Mouse (Mus musculus) lung, adult 2 months (tissue): ENCODE measurements around the gene Gfra1. TPM values are rescaled to one million over a fixed set of nuclear protein-coding genes. Genes with fewer than 3 reads are reported as not detected.

Experiments used
- DNase-seq: peaks from one replicate; pipeline ENCODE4 v3.0.0; 2022
- H3K4me1 ChIP-seq: fragments of 200-500 bp; 2 replicates; pipeline ENCODE4 v1.6.1; 2011; ENCODE audit warnings: low read length; ENCODE audit not compliant: control insufficient read depth, insufficient read depth
- H3K4me3 ChIP-seq: fragments of 200-500 bp; replicated peaks from 2 replicates; pipeline ENCODE3; 2011; ENCODE audit warnings: low read depth, mild to moderate bottlenecking, control low read depth, low read length; ENCODE audit errors: extremely low read depth
- CTCF ChIP-seq: fragments of 200-500 bp; IDR thresholded peaks from 2 replicates; pipeline ENCODE4 v1.5.1; 2011; ENCODE audit warnings: mild to moderate bottlenecking, low read length, control low read depth; ENCODE audit not compliant: insufficient read depth
- POLR2A ChIP-seq: fragments of 200-500 bp; IDR thresholded peaks from 2 replicates; pipeline ENCODE4 v1.6.1; 2011; ENCODE audit warnings: low read depth, mild to moderate bottlenecking, control low read depth, low read length, borderline replicate concordance; ENCODE audit errors: extremely low read depth
- WGBS: fragments of 180-500 bp; shearing (Covaris S2); methylation state at CpG from one replicate; pipeline ENCODE4 v1.1.7; 2018; 5-methylcytosine and 5-hydroxymethylcytosine counted together
- polyA plus RNA-seq: library from polyadenylated mRNA; depleted of rRNA; stranded (reverse); fragments of >200 nt; gene quantifications from 2 replicates; pipeline ENCODE4 v1.2.3, GENCODE M21; 2012

Gene Gfra1
- polyA plus RNA-seq, 1 experiment, result 7.8 TPM

DNA sequence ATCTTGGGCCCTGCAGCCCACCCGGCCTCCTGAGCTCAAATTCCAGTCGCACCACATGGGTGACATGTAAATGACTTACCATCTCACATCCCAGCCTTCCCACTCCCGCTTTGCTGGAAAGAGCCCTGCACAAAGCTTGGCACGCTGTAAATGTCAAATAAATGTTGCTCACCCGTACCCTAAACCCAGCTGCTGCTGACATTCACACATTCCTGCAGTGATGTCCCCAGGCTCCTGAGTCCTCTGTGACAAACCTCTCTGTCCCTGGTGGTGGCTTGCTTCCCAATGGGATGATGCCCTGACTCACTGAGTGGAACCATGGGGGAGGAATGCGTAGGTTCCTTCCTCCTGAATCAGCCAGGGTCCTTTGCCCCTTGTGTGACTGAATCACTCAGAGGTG is 167.6 kb downstream of the Gfra1 start:
- H3K4me3 ChIP-seq, result no peak overlapping the region
- WGBS, result 82% methylated on average over 6 of the region's 6 CpGs
- H3K4me1 ChIP-seq, result no peaks in the 10 kb centered on the region
- DNase-seq, result no peak
- TF ChIP-seq CTCF, result no peak
- TF ChIP-seq POLR2A, result no peak

DNA sequence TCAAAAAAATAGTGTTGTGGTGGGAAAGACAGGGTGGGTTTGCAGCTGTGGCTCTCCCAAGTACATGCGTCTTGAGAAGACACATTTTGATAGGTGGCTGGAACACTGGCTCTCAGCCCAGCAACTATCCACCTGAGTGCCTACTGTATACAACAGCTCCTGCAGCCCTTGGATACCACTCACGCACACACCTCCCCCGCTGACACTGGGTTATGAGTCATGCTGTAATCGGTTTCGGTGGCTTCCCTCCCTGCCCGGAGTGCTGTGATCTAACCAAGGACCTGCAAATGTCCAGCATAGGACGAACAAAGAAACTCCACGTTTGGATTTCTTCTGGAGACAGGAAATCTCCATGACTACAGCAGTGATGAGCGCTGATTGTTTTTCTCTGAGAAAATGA is 180.4 kb downstream of the Gfra1 start:
- TF ChIP-seq CTCF, result no peak
- no peak for TF ChIP-seq POLR2A
- H3K4me1 ChIP-seq, result no peaks in the 10 kb centered on the region
- DNase-seq, result no peak
- WGBS, result 60% methylated on average over 9 of the region's 9 CpGs
- no peak overlapping the region for H3K4me3 ChIP-seq

GRCm38 (mm10) chr19:58271815-58272214 is 183.9 kb downstream of the Gfra1 start:
- DNase-seq, result no peak
- WGBS, result 84% methylated on average over 8 of the region's 8 CpGs

GRCm38 (mm10) chr19:58270778-58271177 is 184.9 kb downstream of the Gfra1 start:
- Histone ChIP-seq H3K4me1 (no peaks in the 10 kb centered on the region), H3K4me3 (no peak overlapping the region)
- DNase-seq, result no peak
- TF ChIP-seq POLR2A (no peak), CTCF (no peak)
- 80% methylated on average over 5 of the region's 5 CpGs for WGBS

More at GRCm38 (mm10) chr19:58271815-58272214, 183.9 kb downstream of the Gfra1 start:
- Histone ChIP-seq H3K4me1 (no peaks in the 10 kb centered on the region), H3K4me3 (no peak overlapping the region)
- TF ChIP-seq POLR2A, result no peak
- no peak for TF ChIP-seq CTCF

GRCm38 (mm10) chr19:58268476-58268875 is 187.2 kb downstream of the Gfra1 start:
- DNase-seq, result no peak
- H3K4me1 ChIP-seq, result no peaks in the 10 kb centered on the region
- H3K4me3 ChIP-seq, result no peak overlapping the region
- TF ChIP-seq CTCF (no peak), POLR2A (no peak)
- 75% methylated on average over 4 of the region's 4 CpGs for WGBS

- Histone ChIP-seq H3K4me3 (no peak overlapping the region), H3K4me1 (no peaks in the 10 kb centered on the region)
- no peak for TF ChIP-seq POLR2A
- TF ChIP-seq CTCF, result no peak
- 29% methylated on average over 7 of the region's 7 CpGs for WGBS
- no peak for DNase-seq
These were observed 189.1 kb downstream of the Gfra1 start for GRCm38 (mm10) chr19:58266600-58266999.

DNA sequence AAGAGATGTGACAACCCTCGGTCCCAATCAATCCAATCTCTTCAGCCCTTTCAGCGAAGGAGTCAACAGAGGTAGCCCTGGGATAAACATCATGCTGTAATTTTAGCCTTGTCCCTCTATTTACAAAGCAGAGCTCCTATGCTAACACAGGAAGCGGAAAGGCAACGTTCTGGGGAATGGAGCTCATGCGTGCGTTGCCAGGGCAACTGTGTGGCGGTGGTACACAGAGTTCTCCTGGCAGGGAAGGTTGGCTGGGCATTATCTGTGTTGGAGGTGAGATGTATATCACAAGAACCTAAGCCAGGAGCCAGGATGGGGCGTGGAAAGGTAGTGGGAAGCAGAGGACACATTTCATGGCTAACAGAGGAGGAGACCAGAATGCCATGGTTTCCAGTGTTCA is 194.8 kb downstream of the Gfra1 start:
- Histone ChIP-seq H3K4me1 (no peaks in the 10 kb centered on the region), H3K4me3 (no peak overlapping the region)
- WGBS, result 56% methylated on average over 8 of the region's 8 CpGs
- TF ChIP-seq POLR2A (no peak), CTCF (no peak)
- no peak for DNase-seq

- WGBS, result 58% methylated on average over 2 of the region's 2 CpGs
These were observed 196.5 kb downstream of the Gfra1 start for GRCm38 (mm10) chr19:58259250-58259649.

GRCm38 (mm10) chr19:58256485-58256884 is 199.2 kb downstream of the Gfra1 start:
- Histone ChIP-seq H3K4me3 (no peak overlapping the region), H3K4me1 (no peaks in the 10 kb centered on the region)
- TF ChIP-seq POLR2A, result no peak
- no peak for TF ChIP-seq CTCF
- no peak for DNase-seq
- 88% methylated on average over 3 of the region's 3 CpGs for WGBS

More at GRCm38 (mm10) chr19:58259250-58259649, 196.5 kb downstream of the Gfra1 start:
- DNase-seq, result no peak
- Histone ChIP-seq H3K4me1 (no peaks in the 10 kb centered on the region), H3K4me3 (no peak overlapping the region)
- no peak for TF ChIP-seq POLR2A
- no peak for TF ChIP-seq CTCF

GRCm38 (mm10) chr19:58255394-58255793 is 200.3 kb downstream of the Gfra1 start:
- Histone ChIP-seq H3K4me1 (no peaks in the 10 kb centered on the region), H3K4me3 (no peak overlapping the region)
- no peak for DNase-seq
- no peak for TF ChIP-seq CTCF
- no peak for TF ChIP-seq POLR2A
- 72% methylated on average over 7 of the region's 7 CpGs for WGBS
